Mouse (Mus musculus): Measurements from ENCODE around the gene Aadat. TPM values are rescaled to one million over a fixed set of nuclear protein-coding genes. Genes with fewer than 3 reads are reported as not detected.

Aadat gene
- polyA plus RNA-seq (2012; rRNA removed): 0.73 and 1.0 TPM in 2 replicates

GRCm38 (mm10) chr8:60505653-60506521 is at the start of gene Aadat:
Gene Aadat (plus strand): TSS chr8:60505932.

GRCm38 (mm10) chr8:60503098-60503497 is 2.6 kb upstream of the Aadat start, which contains the start of gene Gm10283:
Gene Gm10283 (minus strand): TSS chr8:60503198.

Other genes starting within 250 kb of the Aadat start
- gene Gm10283, start 2.7 kb upstream of the Aadat start, polyA plus RNA-seq (2012; rRNA removed): not detected in 2 replicates
- 5.0 and 7.0 TPM in 2 replicates for gene Mfap3l, start 126.9 kb downstream of the Aadat start, polyA plus RNA-seq (2012; rRNA removed)